Mouse (Mus musculus): ENCODE data around the gene Gm10563.

The Gm10563 gene

DNA sequence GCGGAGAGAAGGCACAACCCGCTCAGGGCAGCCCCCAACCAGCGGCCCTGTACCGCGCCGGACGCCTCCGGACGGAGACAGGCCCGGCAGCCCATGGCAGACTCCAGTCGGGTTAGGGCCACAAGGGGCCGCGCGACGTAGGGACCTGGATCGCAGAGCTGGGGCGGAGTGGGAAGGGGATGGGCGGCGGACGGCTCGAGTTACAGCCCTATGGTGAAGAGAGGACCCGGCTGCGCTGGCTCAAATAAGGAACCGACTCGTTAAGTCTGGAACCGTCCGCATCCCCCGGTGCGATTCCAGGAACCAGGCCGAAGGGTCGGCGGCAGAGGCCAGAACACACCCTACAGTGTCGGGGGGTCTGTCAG is 7.9 kb upstream of the Gm10563 start, which contains the start of gene Mmp23:
Mmp23 (minus strand) TSS at position 299 of the 365 bp plus-strand sequence.
- no peak; the same call in 1 of the 2 replicates for ATAC-seq (ENCODE audit: low TSS enrichment)

DNA sequence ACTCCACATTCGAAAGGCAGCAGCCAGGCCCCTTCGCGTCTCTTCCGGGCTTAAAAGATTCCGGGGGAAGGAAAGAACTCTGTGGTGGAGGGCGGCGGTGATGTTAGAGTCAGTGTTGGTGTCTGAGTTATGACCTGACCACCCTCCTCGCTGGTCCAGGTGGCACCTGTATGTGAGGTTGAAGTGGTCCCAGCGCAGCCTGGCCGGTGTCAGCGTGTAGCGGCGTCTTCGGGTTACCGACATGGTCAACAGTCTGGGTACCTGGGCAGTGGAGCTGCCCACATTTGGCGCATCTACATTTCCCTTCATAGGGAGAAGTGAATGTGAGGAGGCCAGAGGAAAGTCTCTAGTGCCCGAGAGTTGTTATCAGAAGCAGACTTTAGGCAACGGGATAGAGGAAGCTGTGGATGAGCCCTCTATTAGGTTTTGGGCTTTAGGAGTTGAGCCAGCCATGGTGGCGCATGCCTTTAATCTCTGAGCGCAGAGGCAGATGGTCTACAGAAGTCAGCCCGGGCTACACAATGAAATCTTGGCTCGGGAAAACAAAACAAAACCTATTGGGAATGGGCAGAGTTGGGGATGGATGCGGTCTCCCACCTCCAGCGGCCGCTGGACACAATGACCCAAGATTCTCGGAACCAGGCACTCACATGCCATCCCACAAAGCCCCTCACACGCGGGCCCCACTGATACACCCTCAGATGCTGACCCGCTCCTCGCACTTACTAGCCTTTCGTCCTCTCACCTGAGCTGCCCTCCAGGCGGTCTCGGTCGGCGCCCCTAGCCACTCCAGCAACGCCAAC is 7.3 kb upstream of the Gm10563 start:
- no peak for ATAC-seq (ENCODE audit: low TSS enrichment)

DNA sequence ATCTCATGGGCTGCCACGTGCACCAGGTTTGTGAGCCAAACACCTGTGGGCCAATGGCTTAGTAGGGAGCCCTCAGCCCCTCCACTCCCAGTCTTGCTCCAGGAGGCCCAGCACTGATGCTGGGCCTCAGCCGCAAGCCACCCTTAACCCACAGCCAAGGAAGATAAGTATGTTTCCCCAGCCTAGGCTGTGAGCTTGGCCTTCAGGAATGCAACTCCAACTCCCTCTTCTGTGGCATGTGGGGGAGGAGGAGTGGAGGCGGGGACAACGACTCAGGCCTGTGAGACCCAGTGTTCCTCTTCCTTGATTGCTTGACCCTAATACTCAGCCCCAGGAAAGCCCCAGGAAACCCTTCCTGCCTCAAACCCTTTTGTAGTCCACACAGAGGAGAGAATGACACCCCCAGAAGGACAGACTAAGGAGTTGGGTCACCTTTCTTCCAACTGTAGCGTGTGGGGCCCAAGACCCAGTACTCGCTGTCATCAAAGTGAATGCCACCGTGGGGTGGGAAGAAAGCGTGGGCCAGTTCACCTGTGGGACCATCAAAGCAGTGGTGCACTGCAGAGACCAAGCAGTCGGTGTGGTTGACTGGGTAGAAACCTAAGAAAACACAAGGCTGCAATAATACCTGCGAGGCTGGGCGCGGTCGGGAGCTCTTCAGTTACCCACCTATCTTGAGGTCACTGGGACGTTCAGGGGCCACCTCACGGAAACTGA is 6.5 kb upstream of the Gm10563 start:
- ATAC-seq (ENCODE audit: low TSS enrichment), result no peak

DNA sequence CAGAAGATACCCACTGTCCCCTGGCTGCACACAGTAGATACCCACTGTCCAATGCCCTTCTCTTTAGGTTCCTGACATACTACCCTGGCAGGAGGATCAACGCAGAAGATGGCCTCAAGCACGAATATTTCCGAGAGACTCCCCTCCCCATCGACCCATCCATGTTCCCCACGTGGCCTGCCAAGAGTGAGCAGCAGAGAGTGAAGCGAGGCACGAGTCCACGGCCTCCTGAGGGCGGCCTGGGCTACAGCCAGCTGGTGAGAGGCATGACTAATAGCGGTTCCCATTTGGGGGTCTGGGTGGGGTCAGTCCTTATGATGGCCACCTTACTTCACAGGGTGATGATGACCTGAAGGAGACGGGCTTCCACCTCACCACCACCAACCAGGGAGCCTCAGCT is 4.1 kb upstream of the Gm10563 start:
- ATAC-seq (ENCODE audit: low TSS enrichment), result no peak

DNA sequence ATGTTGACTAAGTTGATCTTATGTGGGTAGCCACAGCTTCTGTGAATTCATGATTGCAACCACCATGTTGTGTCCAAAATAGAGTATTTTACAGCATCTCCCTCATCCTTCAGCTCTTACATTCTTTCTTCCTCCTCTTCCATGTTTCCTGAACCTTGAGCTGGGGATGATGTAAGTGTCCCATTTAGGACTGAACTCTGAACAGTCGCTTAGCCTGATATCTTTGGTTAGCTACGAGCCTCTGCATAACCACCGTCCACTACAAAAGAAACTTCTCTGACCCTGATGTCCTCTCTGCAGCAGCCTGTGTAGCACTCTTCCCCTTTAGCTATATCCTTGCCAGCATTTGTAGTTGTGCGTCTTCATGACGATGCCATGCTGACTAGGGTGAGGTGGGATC is 513 bp upstream of the Gm10563 start:
- no peak for ATAC-seq (ENCODE audit: low TSS enrichment)

DNA sequence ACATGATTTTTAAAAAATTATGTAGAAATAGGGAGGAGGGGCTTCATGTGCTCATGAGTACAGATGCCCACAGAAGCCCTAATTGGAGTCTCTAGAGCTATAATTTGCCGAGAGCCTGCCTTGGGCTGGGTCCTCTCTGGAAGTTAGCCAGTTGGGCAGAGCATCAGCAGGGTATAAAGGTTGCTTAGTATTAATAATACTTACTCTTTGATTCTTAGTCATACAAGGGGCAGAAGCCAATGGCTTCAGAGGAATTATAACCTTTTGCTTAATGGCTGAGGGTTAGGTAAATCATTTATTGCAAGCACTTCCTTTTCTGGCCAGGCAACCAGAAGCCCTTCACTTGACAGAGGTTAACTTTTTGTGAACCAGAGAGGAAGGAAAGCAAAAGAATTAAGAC is 1.7 kb downstream of the Gm10563 start:
- ATAC-seq (ENCODE audit: low TSS enrichment), result no peak

DNA sequence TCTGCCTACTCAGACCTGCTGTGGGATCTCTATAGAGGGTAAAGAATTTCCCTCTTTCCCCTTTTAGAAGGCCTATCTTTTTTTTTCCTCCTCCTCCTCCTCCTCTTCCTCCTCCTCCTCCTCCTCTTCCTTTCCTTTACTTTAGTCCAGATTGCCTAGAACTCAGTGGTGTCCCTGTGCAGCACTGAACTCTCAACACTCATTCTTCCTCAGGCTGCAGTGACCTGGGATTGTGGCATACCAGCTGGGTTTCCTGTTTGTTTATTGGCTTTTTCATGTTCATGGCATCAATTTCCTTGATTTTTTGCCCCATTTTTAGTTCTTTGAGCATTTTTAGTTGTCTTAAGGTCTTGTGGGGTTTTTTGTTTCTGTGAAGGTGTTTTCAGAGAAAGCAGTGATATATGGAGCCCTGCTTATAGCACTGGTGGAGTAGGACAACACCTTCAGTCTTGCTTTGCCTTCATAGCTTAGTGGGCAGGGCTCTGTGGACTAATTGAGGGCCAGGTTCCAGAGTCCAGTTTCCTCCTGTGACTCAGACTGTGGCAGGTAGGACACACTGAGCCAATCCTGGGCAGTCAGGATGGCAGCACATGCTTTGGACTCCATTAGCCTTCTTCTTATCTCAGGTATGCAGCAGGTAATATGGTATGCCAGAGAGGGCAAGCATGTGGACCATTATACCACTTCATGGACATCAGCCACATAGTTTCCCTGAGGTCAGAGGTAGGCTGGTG is 9.3 kb downstream of the Gm10563 start:
- no peak for ATAC-seq (ENCODE audit: low TSS enrichment)

DNA sequence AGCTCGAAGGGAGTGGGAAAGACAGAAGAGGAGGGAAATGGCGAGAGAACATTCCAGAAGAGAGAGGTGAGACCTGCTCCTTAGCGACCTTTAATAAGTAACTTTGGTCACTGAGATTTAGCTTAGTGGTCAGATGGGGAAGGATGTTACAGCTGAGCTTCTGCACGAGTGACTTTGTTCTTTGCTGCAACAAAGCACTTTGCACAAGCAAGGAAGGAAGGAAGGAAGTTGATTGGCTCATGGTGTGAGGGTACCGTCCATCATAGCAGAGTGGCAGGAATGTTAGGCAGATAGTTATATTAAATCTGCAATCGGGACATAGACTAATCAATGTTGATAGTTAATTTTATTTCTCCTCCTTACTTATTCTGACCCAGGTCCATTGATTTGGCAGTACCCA is 14.9 kb downstream of the Gm10563 start:
- no peak for ATAC-seq (ENCODE audit: low TSS enrichment)

DNA sequence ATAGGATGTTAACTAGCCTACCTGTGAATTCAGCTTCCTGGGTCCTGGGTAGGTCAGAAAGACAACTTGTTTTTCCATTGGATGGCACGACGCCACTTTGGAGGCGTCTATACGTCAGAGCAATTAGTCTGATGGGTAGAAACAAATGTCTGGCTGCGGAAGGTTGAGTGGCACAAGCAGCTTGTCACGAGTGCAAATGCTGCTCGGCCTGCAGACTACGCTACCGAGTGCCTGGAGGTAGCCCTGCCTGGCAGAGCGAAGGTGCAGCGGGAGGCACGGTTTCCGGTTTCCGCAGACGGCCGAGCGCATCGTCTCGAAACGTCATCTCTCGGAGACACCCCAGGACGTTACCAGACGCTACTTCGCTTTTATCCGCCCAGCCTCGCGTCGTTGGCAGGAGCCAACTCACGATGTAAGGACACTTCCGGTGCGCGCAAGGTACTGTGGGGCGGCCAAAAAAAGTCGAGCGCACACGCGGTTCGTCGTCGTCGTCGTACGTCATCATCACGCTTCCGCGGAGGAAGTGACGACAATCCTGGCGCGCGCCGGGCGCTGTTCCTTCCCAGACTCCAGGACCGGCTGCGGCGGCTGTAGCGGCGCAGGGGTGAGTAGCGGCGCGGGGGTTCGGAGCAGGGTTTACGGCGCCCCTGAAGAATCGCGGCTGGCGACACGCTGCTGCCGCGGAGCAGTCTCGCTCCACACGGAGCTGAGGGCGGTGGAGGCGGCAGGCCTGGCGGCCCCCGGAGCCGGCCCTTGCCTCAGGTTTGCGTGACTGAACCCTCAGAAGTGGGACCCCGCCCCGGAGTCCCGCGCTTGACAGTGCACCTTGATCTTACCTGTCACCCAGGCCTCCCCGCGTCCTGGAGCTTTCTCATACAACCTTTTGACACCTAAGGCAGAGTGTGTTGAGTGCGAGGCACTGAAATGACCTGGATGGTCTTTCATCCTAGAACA is 20.6 kb downstream of the Gm10563 start, which contains the start of gene Cdk11b:
Cdk11b (plus strand) TSS at position 517 of the 954 bp plus-strand sequence.
- ATAC-seq (ENCODE audit: low TSS enrichment), result peak; percentile 99

DNA sequence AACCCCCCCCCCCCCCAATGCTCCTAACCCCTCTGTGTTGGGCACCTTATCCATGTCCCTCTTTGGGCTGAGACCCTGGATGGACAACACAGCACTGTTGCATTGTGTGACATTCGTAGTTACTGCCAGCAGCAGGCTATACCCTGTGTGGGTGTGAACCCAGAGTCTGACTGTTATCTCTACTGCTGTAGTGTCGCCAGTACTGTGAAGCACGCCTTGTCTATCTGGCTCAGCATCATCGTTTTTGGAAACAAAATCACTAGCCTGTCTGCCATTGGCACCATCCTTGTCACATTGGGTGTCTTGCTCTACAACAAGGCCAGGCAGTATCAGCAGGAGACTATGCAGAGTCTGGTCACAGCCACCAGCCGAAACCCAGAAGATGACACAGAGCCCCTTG is 26.9 kb downstream of the Gm10563 start:
- no peak for ATAC-seq (ENCODE audit: low TSS enrichment)

DNA sequence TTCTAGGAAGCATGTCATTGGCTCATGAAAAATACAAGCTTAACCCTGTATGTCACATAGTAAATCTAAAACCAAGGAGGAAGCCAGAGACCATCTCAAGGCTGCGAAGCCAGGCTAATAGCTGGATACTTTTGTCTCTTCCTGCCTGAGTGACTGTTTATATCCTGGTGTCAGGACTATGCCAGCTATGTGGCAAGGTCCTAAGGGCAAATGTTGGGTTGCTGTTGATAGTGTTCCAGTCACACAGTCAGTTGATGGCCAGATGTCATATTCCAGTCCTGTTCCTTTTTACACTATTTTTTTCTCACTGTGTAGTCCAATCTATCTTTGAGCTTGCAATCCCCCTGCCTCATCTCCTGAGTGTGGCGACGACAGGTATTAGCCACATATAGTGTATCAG is 31.9 kb downstream of the Gm10563 start:
- no peak for ATAC-seq (ENCODE audit: low TSS enrichment)

DNA sequence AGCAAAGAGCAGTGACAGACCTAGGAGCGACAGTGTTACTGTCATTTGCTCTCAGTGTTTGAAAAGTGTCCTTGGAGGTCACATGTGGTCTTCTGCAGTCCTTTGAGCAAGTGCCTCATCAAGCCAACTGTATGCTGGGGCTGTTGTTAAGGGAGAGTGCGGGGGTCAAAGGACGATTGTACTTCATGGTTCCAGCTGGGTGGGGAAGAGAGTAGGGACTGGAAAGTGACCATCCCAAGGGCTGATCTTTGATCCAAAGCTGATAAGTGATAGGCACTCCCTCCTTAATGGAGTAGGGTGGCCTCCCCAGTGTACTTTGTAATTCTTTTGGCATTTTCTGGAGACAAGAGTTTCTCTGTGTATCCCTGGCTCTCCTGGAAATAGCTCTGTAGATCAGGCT is 33.3 kb downstream of the Gm10563 start:
- ATAC-seq (ENCODE audit: low TSS enrichment), result no peak

DNA sequence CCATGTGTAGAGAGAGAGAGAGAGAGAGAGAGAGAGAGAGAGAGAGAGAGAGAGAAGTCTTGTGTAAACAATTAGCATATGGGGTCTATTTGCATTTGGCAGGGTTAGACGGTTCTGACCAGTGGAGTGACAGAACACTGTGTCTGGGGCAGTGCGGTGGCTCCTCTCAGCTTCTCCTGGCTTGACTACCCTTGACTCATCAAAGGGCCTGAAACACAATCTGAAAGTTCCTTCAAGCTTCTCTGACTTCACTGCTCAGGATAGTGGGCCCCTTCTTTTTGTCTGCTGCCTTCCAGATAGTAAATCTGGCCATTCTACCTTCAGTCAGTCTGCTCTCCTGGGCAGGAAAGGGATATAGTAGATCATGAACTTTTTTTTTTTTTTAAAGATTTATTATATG is 38.4 kb downstream of the Gm10563 start:
- ATAC-seq (ENCODE audit: low TSS enrichment), result no peak

DNA sequence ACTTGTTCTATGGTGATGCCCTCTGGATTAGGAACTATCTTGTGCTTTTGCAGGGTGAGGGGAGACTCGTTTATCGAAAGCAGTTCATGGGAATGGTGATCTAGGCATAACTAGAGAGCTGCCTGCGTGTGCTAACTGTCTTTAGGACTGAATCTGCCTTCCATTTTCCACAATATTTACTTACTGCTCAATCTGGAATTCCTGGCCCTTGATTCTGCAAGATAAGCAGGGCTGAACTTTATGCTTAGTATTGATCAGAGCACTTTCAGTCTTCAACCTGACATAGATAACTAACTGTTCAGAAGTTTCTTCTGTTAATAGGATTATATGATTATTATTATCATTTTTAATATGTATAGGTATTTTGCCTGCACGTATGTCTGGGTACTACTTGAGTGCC is 40.1 kb downstream of the Gm10563 start:
- ATAC-seq (ENCODE audit: low TSS enrichment), result no peak

DNA sequence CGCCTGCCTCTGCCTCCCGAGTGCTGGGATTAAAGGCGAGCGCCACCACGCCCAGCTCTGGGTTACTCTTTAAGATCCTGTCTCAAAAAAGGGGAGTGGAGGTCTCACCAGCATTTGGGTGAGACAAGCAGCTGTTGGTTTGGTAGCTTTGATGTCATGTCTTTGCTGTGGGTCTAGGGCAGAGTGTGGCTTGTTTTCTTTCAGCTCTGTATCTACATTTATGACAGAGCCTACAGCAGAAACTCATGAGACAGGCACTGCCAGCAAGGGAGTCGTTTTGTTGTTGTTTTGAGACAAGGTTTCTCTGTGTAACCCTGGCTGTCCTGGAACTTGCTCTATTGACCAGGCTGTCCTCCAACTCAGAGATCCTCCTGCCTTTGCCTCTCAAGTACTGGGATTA is 41.4 kb downstream of the Gm10563 start:
- no peak for ATAC-seq (ENCODE audit: low TSS enrichment)

DNA sequence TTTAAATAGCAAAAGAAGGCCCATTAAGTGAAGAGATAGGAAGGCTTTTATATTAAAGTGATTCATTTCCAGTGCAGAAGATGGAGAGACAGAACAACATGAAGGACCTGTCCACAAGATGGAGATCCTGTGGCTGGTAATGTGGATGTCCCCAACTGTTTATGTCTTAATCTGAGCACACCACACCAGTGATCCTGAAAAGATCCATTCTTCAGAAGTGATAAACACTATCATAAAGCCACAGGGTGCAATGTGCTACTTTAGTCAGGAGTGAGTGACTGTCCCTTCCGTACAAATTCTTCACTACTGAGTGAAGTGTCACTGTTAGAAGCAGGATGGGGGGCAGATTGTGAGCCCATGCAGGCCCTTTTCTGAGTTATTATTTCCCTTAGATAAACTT is 42.5 kb downstream of the Gm10563 start:
- ATAC-seq (ENCODE audit: low TSS enrichment), result no peak

DNA sequence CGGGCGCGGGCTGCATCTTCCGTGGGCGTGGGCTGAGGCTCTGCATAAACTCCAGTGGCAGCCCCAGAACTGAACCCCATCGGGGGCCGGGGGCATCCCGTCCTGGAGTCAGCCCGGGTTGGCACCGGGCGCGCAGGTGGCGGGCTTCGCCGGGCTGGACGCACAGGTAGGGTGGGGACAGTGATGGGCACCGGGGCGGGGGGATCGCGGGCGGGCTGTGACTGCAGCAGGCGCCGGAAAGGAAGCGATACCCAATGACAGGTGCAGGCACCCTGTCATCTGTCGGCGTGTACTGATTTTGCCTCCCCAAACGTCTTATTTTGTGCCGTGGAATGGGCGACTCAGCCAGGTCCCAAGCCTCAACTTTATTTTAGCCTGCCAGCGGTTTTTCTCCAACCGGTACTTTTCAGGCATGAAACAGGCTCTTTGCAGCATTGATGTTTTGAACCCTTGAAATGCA is 43.2 kb downstream of the Gm10563 start:
- peak; percentile 27; the same call in 1 of the 2 replicates for ATAC-seq (ENCODE audit: low TSS enrichment)

DNA sequence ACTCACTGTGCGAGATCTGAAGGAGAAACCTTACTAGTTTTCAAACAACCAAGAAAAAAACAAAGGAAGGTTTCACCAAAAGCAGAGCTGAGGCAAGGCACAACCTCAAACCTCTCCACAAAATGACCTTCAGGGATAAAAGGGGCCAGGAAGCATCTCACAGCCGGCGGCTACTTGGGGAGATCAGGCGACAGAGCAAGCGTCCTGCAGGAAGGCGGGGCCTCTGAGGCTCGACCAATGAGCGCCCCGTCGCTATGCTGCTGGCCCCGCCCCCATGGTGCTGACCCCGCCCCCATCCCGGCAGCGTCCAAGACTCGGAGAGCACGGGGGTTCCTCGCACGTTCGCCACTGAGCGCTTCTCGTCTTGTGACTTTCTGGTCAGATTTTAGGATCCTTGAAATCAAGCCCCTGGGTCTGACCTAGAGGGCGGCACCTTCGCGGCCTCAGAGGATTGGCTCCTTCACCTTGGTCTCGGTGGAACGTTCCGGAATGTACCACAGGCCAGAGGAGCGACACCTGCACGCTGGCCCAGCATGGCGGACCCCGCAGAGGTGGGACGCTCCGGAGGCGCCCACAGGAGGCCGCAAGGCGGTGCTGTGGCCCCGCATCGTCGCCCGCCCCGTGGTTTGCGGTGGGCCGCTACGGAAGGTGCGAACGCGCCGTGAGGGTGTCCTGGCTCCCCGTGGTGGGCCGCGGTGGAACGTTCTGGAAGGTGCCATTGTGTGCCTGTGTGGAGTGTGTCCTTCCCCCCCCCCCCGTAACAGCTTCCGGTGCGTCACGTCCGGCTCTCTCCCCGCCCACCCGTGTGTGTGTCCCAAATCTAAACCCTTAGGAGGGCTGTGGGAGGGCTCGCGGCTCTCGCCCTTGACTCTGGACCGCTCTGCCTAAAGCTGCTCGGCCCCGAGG is 43.9 kb downstream of the Gm10563 start, which contains the start of gene Slc35e2:
Slc35e2 (plus strand) TSS at position 326 of the 906 bp plus-strand sequence.
- peak; percentile 88 for ATAC-seq (ENCODE audit: low TSS enrichment)

DNA sequence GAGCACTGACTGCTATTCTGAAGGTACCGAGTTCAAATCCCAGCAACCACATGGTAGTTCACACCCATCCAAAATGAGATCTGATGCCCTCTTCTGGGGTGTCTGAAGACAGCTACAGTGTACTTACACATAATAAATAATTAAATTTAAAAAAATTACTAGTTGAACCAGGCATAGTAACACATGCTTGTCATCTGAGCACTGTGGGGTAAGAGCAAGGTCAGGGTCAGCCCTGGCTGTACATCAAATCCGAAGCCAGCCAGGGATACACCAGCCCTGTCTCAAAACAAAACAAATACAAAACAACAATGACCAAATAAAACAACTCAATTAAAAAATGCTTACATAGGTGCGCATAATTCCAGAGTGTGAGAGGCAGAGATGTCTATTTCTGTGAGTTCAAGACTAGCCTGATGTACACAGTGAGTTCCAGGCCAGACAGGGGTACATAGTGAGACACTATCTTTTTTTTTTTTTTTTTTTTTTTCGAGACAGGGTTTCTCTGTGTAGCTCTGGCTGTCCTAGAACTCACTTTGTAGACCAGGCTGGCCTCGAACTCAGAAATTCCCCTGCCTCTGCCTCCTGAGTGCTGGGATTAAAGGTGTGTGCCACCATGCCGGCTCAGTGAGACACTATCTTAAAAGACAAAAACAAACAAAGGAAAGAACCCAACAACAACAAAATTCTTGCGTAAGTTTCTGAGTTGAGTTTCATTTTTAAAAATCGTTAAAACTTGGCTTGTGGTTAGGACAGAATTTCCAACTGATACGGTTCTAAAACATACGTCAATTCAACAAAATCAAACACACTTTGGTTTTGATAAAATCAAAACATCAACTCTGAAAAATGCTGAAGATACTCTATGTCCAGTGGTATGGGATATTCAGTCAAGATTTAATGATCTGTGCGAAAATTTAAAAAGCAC is 45.0 kb downstream of the Gm10563 start:
- no peak for ATAC-seq (ENCODE audit: low TSS enrichment)

Data from frontal cortex, adult (tissue).